Mouse (Mus musculus) midbrain, embryonic 15.5 days (tissue): ENCODE measurements around the gene Gm5065. TPM values are rescaled to one million over a fixed set of nuclear protein-coding genes. Genes with fewer than 3 reads are reported as not detected.

Experiments
- ATAC-seq: fragments of 200-750 bp; cut with Nextera tagmentation; replicated peaks from 2 replicates; pipeline ENCODE4 v1.8.0; 2017; ENCODE audit warnings: moderate TSS enrichment
- H3K27ac ChIP-seq: fragments of 300-500 bp; sonication (generic); 2 replicates; pipeline ENCODE4 v1.5.1; 2015; ENCODE audit warnings: mild to moderate bottlenecking, inconsistent platforms
- H3K27me3 ChIP-seq: fragments of 300-500 bp; sonication (generic); replicated peaks from 2 replicates; pipeline ENCODE4 v1.6.1; 2015; ENCODE audit warnings: inconsistent platforms
- H3K36me3 ChIP-seq: fragments of 300-500 bp; sonication (generic); replicated peaks from 2 replicates; pipeline ENCODE4 v1.6.1; 2015; ENCODE audit warnings: inconsistent platforms
- H3K4me1 ChIP-seq: fragments of 300-500 bp; sonication (generic); 2 replicates; pipeline ENCODE4 v1.6.1; 2015; ENCODE audit warnings: inconsistent platforms
- H3K4me2 ChIP-seq: fragments of 300-500 bp; sonication (generic); 2 replicates; pipeline ENCODE4 v1.6.1; 2015; ENCODE audit warnings: inconsistent platforms, mild to moderate bottlenecking, moderate library complexity
- H3K4me3 ChIP-seq: fragments of 300-500 bp; sonication (generic); 2 replicates; pipeline ENCODE4 v1.5.1; 2015; ENCODE audit warnings: mild to moderate bottlenecking, inconsistent platforms
- H3K9ac ChIP-seq: fragments of 300-500 bp; sonication (generic); 2 replicates; pipeline ENCODE4 v1.6.1; 2015; ENCODE audit warnings: mild to moderate bottlenecking, inconsistent platforms
- H3K9me3 ChIP-seq: fragments of 300-500 bp; sonication (generic); 2 replicates; pipeline ENCODE4 v1.6.1; 2016; ENCODE audit warnings: inconsistent platforms
- WGBS: fragments of 180-500 bp; shearing (Covaris S2); methylation state at CpG from one replicate; pipeline ENCODE4 v1.1.7; 2015; ENCODE audit warnings: mixed read lengths; 5-methylcytosine and 5-hydroxymethylcytosine counted together
- polyA plus RNA-seq: library from polyadenylated mRNA; unstranded; fragments of >200 nt; fragmentation: Nextera tagmentation; extraction: Ambion mirVana; gene quantifications from 2 replicates; pipeline ENCODE4 v1.2.1, GENCODE M21; 2015

Gene Gm5065
- polyA plus RNA-seq = not detected in 2 replicates

DNA sequence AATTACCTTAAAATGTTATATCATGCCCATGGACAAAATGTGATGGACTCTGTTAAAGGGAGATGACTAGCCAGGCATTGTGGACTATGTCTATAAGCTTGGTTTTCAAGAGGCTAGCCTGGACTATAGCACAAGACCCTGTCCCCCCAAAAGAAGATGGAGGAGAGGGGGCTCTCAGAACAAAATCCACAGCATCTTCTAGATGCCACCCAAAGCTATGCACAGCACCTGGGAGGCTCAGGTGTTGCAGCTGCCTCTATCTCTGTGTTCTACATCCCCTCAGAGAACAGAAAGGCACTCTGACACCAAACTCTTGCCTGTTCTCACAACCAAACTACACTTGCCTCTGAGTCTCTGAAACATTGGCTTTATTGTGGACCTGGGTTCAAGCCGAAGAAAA, at the start of gene Gm5065:
Gm5065 (plus strand) TSS at position 301 of the 400 bp plus-strand sequence.
- no peak within 1 kb of the TSS for H3K4me2 ChIP-seq
- no peaks in the 10 kb centered on the region for H3K27me3 ChIP-seq
- peaks cover 42% of the 10 kb centered on the region for H3K9me3 ChIP-seq
- H3K36me3 ChIP-seq = no peaks in the 10 kb centered on the region
- no peak within 1 kb of the TSS for H3K4me3 ChIP-seq
- H3K27ac ChIP-seq = no peak within 1 kb of the TSS
- H3K4me1 ChIP-seq = no peaks in the 10 kb centered on the region
- H3K9ac ChIP-seq = no peak within 1 kb of the TSS
- ATAC-seq = no peak
- 83% methylated on average over 1 of the region's 1 CpGs for WGBS

DNA sequence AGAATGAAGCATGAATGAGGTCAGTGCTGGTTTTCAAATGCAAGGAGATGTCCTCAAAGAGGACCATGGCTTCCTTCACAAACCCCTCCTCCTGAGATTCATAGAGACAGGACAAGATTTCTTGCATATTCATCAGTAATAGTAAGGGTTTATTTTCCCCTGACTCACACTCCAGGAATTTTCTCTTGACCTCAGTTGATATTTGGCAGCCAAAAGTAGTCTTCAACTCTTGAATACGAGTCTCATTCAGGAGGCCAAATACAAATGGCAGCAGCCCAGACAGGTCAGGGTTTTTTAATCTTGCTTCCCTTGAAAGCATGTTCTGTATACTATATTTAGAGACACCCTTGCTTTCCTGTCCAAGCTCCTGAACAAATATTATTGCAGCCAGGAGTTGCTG, 22.8 kb upstream of the Gm5065 start:
- H3K4me3 ChIP-seq = no peak overlapping the region
- H3K9me3 ChIP-seq = peaks cover 22% of the 10 kb centered on the region; the same call in 1 of the 2 replicates
- H3K4me1 ChIP-seq = no peaks in the 10 kb centered on the region
- H3K36me3 ChIP-seq = no peaks in the 10 kb centered on the region
- H3K9ac ChIP-seq = no peak overlapping the region
- no peaks in the 10 kb centered on the region for H3K27me3 ChIP-seq
- WGBS = 88% methylated on average over 1 of the region's 1 CpGs
- H3K27ac ChIP-seq = no peak overlapping the region
- no peak overlapping the region for H3K4me2 ChIP-seq
- no peak for ATAC-seq

DNA sequence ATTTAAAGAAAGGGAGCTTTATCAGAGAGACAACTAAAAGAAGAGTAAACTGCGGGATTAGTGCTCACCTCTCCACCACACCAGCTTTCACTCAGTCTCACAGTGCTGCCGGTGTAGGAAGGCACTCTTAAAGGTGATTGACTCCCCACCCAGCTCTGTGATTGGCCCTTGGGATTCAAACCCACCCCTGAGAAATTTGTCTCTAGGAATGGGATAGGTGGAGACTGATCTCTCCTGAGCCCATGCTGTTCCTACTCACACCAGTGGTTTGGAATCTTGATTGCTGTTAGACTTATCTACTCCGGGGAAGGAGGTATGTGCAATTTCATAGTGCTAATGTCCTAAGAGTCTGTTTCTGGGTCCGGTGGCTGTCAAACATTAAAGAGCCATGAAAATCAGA, 598 bp downstream of the Gm5065 start, which contains the start of gene Nlrp2:
Nlrp2 (minus strand) TSS at position 101 of the 400 bp plus-strand sequence.
- H3K4me1 ChIP-seq = no peaks in the 10 kb centered on the region

DNA sequence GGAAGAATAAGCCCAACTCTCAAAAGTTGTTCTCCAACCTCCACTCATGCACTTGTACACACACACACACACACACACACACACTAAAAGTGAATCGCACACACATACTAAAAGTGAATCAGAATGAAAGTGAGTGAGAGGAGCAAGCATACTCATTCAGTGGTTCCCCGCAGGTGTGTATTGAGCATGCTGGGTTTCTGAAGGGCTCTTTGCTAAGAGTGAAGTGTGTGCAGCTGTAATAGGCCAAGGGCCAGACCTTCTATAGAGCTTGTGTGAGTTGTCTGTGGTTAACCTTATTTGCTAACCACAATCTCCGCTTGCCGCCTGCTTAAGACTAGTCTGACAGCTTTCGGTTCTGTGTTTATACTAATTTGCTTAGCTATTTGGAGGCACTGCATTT, 13.3 kb downstream of the Gm5065 start:
- Histone ChIP-seq H3K9me3 (peaks cover 39% of the 10 kb centered on the region), H3K4me3 (no peak overlapping the region), H3K9ac (no peak overlapping the region), H3K4me1 (no peaks in the 10 kb centered on the region), H3K4me2 (no peak overlapping the region), H3K36me3 (no peaks in the 10 kb centered on the region), H3K27ac (no peak overlapping the region), H3K27me3 (no peaks in the 10 kb centered on the region)
- ATAC-seq = no peak
- 95% methylated on average over 5 of the region's 5 CpGs for WGBS

More for the DNA sequence above, 598 bp downstream of the Gm5065 start, which contains the start of gene Nlrp2:
- H3K27ac ChIP-seq = no peak within 1 kb of the TSS
- peaks cover 45% of the 10 kb centered on the region for H3K9me3 ChIP-seq
- ATAC-seq = no peak
- 82% methylated on average over 4 of the region's 4 CpGs for WGBS
- H3K4me3 ChIP-seq = no peak within 1 kb of the TSS
- H3K36me3 ChIP-seq = no peaks in the 10 kb centered on the region
- no peak within 1 kb of the TSS for H3K9ac ChIP-seq
- H3K4me2 ChIP-seq = no peak within 1 kb of the TSS
- H3K27me3 ChIP-seq = no peaks in the 10 kb centered on the region

DNA sequence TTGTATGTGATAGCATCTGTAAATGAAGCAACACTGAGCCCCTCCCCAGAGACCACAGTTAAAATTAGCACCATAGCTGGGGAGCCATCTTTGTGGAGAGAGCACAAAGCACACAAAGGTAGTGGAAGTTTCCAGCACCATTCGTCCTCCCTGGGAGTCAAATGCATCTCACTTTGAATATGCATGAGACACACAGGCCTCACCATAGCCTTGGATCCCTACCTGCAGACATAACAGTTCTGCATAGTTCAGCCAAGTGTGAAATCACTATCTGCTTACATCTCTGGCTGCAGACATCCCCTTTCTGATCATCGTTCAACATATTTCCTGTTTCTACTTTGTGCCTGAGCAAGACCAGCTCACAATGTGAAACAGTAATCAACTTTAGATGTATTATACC, 16.4 kb downstream of the Gm5065 start:
- Histone ChIP-seq H3K27ac (no peak overlapping the region), H3K9ac (no peak overlapping the region), H3K27me3 (no peaks in the 10 kb centered on the region), H3K4me2 (no peak overlapping the region), H3K36me3 (no peaks in the 10 kb centered on the region), H3K4me1 (no peaks in the 10 kb centered on the region), H3K9me3 (peaks cover 31% of the 10 kb centered on the region), H3K4me3 (no peak overlapping the region)
- no peak for ATAC-seq
- WGBS = 80% methylated on average over 2 of the region's 2 CpGs

DNA sequence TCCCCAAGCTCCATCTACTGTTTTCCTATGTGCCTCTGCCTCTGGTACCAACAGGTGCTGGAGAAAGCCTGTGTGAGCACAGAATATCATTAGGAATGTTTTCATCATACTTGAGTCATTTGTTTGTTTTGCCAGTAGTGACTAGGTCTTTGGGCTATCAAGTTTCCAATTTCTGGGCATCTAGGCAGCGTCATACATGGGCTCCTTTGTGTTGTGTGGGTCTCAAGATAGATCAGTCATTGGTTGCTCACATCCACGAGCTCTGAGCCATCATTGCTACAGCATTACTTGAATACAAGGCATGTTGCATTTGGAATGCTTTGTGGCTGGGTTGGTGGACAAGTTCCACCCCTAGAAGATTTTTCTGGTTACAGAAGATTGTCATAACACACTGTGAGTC, 55.9 kb downstream of the Gm5065 start:
- Histone ChIP-seq H3K9ac (no peak overlapping the region), H3K4me2 (no peak overlapping the region), H3K4me1 (no peaks in the 10 kb centered on the region), H3K36me3 (no peaks in the 10 kb centered on the region), H3K27ac (no peak overlapping the region), H3K9me3 (peaks cover 13% of the 10 kb centered on the region), H3K27me3 (no peaks in the 10 kb centered on the region), H3K4me3 (no peak overlapping the region)
- 37% methylated on average over 2 of the region's 2 CpGs for WGBS
- no peak for ATAC-seq

Other genes starting within 250 kb of the Gm5065 start
- gene Rfpl4, start 233.6 kb upstream of the Gm5065 start, polyA plus RNA-seq = 0.14 TPM in 1 of 2 replicates, not detected in the other
- 0.28 and 0.63 TPM in 2 replicates for gene Rasl2-9, start 224.6 kb upstream of the Gm5065 start, polyA plus RNA-seq
- 0.03 TPM in 1 of 2 replicates, not detected in the other for gene Vmn1r55, start 200.9 kb upstream of the Gm5065 start, polyA plus RNA-seq
- gene Vmn1r56, start 153.8 kb upstream of the Gm5065 start, polyA plus RNA-seq = not detected in 2 replicates
- gene Vmn1r57, start 132.0 kb upstream of the Gm5065 start, polyA plus RNA-seq = not detected in 2 replicates
- not detected in 2 replicates for gene Nlrp2, start 498 bp downstream of the Gm5065 start, polyA plus RNA-seq
- not detected in 2 replicates for gene Vmn1r58, start 62.9 kb downstream of the Gm5065 start, polyA plus RNA-seq
- gene Vmn1r59, start 106.2 kb downstream of the Gm5065 start, polyA plus RNA-seq = not detected in 2 replicates
- gene Vmn2r28, start 143.4 kb downstream of the Gm5065 start, polyA plus RNA-seq = not detected in 2 replicates
- gene Vmn1r60, start 196.8 kb downstream of the Gm5065 start, polyA plus RNA-seq = not detected in 2 replicates